Mouse (Mus musculus) left cerebral cortex, postnatal 4 days (tissue): ENCODE data around the gene Rpl14. TPM values are rescaled to one million over a fixed set of nuclear protein-coding genes. Genes with fewer than 3 reads are reported as not detected.

Experiments used
- DNase-seq: peaks from one replicate; pipeline ENCODE4 v3.0.0-alpha.2; 2022
- intact Hi-C: fragments of 180-260 bp; cut with DNase I; formaldehyde crosslinking; loops from one replicate; pipeline ENCODE4 v1.15.1; 2025
- total RNA-seq, 2 experiments: library from RNA; stranded (reverse); gene quantifications; 2 replicates each; pipeline ENCODE4 v1.2.3; 2021

Rpl14 gene
- total RNA-seq, 2 experiments from 2014 or later = 423 to 424 TPM

DNA sequence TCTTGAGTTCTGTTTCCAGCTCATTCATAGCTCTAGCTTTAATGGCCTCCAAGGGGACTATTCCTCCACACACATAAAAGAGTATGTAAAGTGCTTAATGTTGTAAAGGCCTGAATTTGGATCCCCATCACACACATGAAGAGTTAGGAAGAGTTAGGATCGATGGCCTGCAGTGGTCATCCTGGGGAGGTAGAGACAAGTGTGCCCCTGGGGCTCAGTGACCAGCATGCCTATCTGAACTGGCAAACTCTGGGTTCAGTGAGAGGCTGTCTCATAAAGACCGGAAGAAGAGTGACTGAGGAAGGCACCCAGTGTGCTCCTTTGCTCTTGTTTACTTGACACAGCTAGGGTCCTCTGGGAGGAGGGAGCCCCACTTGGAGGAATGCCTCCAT is 914 bp upstream of the Rpl14 start:
- intact Hi-C loops = loop anchor here (5.0 kb wide), 1 partner anchor 133 kb away; no protein-coding TSS in a partner anchor
- no peak for DNase-seq

DNA sequence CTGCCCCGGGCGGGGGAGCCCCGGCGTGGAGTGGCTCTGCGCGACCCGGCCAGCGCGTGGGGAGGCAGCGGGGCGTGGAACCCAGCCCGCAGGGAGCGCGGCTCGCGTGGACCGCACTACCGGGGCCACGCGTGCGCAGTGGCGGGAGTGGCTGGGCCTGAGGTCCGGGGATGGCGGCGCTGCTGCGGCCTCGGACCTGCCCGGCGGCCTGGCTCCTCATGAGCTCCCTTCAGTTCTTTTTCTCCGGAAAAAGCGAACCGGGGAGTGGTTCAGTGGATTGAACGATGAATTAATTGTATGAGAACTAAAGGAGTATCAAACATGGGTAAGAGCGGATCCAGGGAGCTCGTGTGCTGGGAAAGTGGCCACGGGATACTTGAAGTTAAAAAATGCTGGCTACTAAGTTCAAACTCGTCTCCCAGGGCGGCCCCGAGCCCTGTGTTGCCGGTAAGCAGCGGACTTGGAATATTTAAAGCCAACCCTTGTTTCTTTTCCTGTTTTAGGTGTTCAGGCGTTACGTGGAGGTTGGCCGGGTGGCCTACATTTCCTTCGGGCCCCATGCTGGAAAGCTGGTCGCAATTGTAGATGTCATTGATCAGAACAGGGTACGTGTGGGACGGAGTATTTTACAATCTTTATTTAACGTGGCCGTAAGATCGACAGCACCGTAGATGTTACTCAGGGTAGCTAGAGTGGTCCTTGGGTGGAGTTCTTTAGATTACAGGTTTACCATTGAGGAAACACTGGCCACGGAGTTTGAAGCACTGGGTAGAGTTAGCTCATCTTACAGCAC is 545 bp downstream of the Rpl14 start:
- intact Hi-C loops = loop anchor here (5.0 kb wide), 1 partner anchor 134 kb away; no protein-coding TSS in a partner anchor
- no peak for DNase-seq

GRCm38 (mm10) chr9:120575748-120576661 is 4.8 kb downstream of the Rpl14 start:
- no peak for DNase-seq
- intact Hi-C loops = no loop called here

- intact Hi-C loops = no loop called here
Observed at GRCm38 (mm10) chr9:120576662-120577013, 5.4 kb downstream of the Rpl14 start.

DNA sequence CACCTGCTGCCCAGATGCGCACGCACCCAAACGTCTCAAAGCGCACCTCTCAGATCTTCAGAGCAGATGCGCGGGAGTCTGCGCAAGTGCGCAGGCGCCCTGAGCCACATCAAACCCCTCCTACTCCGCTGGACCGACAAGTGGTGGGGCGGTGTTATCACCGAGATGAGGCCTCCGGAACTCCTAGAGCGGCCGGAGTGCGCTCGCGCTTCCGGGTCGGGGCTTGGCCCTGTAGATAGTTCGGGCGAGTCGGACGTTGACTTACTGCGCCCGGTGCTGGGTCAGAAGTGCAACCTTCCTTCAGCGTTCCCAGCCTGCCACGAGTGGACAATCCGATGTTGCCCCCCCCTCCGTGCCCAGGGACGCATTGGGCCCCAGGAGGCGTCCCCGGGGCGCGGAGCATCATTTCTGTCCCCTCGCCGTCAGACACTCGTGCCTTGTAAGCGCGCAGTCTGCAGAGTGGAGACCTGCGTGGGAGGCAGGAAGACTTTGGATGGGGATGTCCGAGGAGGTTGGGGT is 5.9 kb downstream of the Rpl14 start:
- intact Hi-C loops = no loop called here
- DNase-seq = peak; percentile 89

More at GRCm38 (mm10) chr9:120576662-120577013, 5.4 kb downstream of the Rpl14 start:
- no peak for DNase-seq

DNA sequence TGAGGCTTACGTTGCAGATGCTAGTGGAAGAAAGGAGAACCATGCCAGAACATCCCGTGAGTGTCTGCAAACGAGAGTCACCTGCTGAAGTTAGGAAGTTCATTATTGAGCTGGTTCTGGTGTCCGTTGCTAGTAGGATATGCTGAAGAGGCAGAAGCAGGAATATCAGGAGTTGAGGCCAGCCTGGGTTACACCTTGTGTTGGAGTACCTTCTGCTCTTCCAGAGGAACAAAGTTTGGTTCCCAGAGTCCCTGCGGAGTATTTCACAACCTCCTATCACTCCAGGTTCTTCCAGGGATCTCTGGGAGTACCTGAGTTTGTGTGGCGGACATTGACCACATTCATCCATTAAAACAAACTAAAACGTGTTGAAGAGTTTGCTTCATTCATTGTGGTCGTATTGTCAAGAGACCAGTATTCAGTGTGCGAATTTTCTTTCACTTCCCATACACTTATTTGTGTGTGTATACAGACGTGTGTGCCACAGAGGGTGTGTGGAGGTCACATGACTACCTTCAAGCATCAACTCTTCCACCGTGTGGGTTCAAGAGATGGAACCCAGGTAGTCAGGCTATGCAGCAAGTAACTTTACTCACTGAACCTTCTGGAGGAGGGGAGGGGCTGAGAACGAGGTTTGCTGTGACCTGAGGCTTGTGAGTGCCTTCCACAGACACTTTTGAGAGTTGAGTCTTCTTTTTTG is 6.6 kb downstream of the Rpl14 start:
- intact Hi-C loops = no loop called here
- DNase-seq = no peak

GRCm38 (mm10) chr9:120578701-120579100 is 7.5 kb downstream of the Rpl14 start:
- intact Hi-C loops = no loop called here
- no peak for DNase-seq

DNA sequence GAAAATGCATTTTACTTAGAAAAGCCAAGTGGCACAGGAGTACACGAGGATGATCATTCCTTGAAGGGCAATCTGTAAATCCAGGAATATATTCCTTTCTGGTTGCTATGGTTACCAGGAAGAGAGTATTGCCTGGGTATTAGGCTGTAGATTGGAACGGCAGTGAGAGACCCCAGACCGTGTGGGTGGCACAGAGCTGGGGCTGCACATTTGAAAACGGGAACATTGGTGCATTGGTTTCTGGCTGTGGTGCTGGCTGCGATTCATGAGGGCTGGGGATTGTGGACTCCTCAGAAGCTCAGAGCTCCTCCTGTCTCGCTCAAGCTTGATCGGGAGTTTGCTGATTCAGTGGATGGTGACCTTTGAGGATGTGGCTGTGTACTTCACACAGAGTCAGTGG is 8.6 kb downstream of the Rpl14 start:
- intact Hi-C loops = no loop called here
- no peak for DNase-seq

- peak; percentile 26 for DNase-seq
- intact Hi-C loops = no loop called here
Observed at GRCm38 (mm10) chr9:120581941-120582618, 10.8 kb downstream of the Rpl14 start.

GRCm38 (mm10) chr9:120582619-120583308 is 11.5 kb downstream of the Rpl14 start:
- intact Hi-C loops = no loop called here

DNA sequence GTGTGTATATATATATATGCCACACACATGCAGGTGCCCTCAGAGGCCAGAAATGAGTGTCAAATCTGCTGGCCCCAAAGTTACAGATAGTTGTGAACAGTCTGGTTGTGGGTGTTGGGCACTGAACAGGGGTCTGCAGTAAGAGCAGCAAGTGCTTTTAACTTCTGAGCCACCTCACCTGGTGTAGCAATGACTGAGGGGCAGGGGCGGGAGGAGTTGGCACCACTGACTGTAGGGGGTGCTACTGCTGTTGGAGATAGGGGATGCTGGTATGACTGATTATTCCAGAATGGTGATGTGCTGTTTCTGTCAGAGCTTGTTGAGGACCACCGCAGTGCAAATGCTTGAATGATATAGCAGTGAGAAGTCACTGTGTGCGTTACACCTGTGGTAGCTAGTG is 12.1 kb downstream of the Rpl14 start:
- intact Hi-C loops = no loop called here
- DNase-seq = no peak

More at GRCm38 (mm10) chr9:120582619-120583308, 11.5 kb downstream of the Rpl14 start:
- DNase-seq = peak; percentile 88

- peak; percentile 78 for DNase-seq
- intact Hi-C loops = loop anchor here (5.0 kb wide), 1 partner anchor 656 kb away; no protein-coding TSS in a partner anchor
Observed at GRCm38 (mm10) chr9:120586546-120586945, 15.3 kb downstream of the Rpl14 start.

DNA sequence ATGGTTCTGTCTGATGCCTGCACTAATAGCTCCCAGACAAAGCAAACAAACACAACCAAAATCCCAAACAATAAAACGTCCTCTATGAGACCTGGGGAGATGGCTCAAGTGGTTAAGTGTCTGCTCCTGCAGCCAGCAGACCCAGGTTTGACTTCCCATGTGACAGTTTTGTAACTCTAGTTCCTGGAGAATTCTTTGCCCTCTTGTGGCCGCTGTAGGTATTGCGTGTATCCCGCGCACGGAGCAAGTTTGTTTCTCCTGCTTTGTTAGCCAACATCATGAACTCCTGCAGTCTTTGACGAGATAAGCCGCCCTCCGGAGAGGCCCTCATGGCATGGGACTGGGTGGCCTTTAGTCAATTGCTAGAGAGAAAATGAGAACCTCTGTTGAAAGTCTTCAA is 20.2 kb downstream of the Rpl14 start:
- peak; percentile 62 for DNase-seq
- intact Hi-C loops = no loop called here

- intact Hi-C loops = no loop called here
- DNase-seq = no peak
Observed at GRCm38 (mm10) chr9:120593383-120594101, 22.3 kb downstream of the Rpl14 start.

GRCm38 (mm10) chr9:120594839-120595238 is 23.6 kb downstream of the Rpl14 start:
- intact Hi-C loops = no loop called here
- DNase-seq = no peak

- DNase-seq = peak; percentile 72
- intact Hi-C loops = no loop called here
Observed at GRCm38 (mm10) chr9:120595306-120595705, 24.1 kb downstream of the Rpl14 start.

GRCm38 (mm10) chr9:120601488-120602171 is 30.4 kb downstream of the Rpl14 start:
- intact Hi-C loops = no loop called here
- DNase-seq = peak; percentile 76

DNA sequence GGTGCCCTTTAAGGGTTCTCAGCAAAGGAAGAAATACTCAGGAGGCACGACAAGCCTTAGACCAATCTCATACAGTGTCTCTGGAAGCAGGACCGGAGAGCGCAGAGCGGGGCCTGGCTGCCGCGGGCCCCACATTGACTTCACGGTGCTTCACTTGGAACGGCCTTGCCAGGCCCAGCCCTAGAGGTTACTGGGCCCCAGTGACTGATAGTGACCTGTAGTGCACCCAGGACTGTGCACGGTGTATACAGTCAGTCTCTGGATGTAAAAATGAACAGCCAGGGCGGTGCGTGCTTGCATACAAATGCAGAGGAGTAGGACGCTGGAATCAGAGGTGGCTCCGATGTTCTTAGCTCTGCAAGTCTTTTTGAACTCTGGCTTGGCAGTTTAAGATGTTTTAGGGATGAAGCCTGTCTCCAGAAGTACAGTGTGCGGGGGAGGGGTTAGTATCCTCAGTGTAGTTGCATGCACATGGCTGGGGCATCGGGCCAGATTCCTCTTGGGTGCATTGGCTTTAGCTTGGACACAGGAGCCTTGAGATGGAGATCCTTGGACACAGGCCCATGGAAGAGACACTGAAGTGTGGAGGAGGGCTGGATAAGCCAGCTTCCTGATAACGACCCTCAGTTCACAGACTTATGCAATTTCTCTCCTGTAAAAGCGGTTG is 31.1 kb downstream of the Rpl14 start:
- intact Hi-C loops = no loop called here
- peak; percentile 64 for DNase-seq
